Mouse (Mus musculus) ES-E14 (cell line): ENCODE data around the gene Pm20d1.

Source experiments
- CHD2 ChIP-seq: IDR thresholded peaks from 2 replicates; pipeline ENCODE4 v1.6.1; 2014; ENCODE audit warnings: mild to moderate bottlenecking, low read depth, low read length, inconsistent platforms
- ZC3H11A ChIP-seq: IDR thresholded peaks from 2 replicates; pipeline ENCODE4 v1.6.1; 2012; ENCODE audit warnings: low read depth, mild to moderate bottlenecking, inconsistent platforms, low read length, borderline replicate concordance
- ZNF384 ChIP-seq: IDR thresholded peaks from 2 replicates; pipeline ENCODE4 v1.6.1; 2012; ENCODE audit warnings: low read depth, low read length, inconsistent platforms

- TF ChIP-seq CHD2: no peak
- TF ChIP-seq ZNF384: no peak
- no peak for TF ChIP-seq ZC3H11A
Observed at GRCm38 (mm10) chr1:131861811-131862210, 64.6 kb downstream of the Pm20d1 start.
